Mouse (Mus musculus): ENCODE data around the gene Ttc28. TPM values are rescaled to one million over a fixed set of nuclear protein-coding genes. Genes with fewer than 3 reads are reported as not detected.

Ttc28 gene
- total RNA-seq, 4 experiments from 2014 or later: 9.6 to 13.2 (median 11.1) TPM

DNA sequence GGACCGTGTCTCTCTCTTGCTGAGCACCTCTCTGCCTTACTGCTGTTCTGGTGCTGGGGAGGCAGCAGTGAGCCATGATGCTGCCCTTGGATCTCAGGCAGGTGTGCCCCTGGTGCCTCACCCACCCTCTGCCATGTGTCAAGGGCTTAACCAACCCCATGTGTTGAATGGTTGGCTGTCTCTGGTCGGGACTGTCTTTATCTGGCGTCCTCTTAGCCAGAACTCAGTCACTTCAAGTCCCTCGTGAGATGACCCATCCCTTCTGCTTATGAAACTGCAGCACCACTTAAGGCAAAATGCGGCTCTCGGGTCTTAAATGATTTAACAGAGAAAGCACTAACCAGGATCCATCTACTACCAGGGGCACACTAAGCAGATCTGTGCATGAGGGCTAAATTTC is 283.3 kb downstream of the Ttc28 start:
- DNase-seq (ENCODE audit: low spot score in 2 of 2): no peak

DNA sequence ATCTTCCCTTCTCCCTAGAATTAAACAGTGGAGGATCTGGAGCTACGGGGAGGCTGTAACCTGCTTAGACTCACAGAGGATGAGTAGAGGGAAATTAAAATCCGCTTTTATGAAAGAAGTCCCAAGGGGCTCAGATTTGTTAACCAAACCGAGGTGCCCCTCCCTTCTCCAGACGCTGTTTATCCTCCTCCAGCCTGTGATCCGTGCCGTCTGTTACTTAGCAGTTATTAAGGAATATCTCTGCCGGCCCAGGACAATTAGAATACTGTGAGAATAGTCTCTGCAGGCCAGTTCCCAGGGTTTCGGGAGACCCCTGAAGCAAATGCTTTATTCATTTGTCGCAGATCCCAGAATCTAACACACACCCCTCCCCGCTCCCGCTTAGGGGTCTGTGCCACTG is 283.8 kb downstream of the Ttc28 start:
- DNase-seq (ENCODE audit: low spot score in 2 of 2): no peak

- DNase-seq (ENCODE audit: low spot score in 2 of 2): no peak
These were observed 284.8 kb downstream of the Ttc28 start for GRCm38 (mm10) chr5:111164348-111164920.

GRCm38 (mm10) chr5:111170383-111170782 is 290.8 kb downstream of the Ttc28 start:
- DNase-seq (ENCODE audit: low spot score in 2 of 2): no peak

DNA sequence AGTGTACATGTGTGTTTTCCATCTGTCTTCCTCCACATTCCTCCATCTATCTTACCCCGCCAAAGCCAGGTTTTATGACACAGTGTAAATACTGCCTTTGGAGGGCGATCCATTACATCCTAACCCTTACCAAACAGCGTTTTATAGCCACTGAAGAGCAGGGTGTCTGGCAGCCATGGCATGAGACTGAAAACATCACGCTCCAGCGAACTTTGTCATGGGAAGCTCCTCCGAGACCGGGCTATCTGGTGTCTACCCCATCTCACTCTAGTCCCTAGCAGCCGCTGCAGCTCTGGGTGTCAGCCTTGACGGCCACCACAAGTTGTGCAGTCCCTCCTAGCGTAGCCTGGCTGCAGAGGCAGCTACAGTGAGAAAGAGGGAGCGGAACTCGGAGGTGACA is 295.8 kb downstream of the Ttc28 start:
- no peak for DNase-seq (ENCODE audit: low spot score in 2 of 2)

- DNase-seq (ENCODE audit: low spot score in 2 of 2): no peak
These were observed 296.2 kb downstream of the Ttc28 start for GRCm38 (mm10) chr5:111175842-111176241.

DNA sequence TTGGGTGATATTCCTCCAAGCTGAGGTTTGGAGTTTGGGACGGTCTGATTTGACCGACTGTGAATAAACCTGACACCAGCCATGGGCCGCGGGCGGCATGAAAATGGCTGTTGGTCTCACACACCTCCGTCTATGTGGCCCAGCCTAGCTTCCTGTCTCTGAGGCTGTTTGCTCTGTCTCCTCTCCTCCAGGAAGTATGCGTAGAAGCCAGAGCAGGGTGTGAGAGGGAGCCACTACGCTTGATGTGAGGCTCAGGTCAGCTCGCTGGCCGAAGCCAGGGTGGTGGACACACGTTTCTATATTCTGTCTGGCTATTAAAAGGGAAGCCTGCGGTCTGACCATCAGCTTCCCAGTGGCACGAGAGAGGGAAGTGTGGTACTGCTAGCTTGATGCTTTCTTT is 296.8 kb downstream of the Ttc28 start:
- DNase-seq (ENCODE audit: low spot score in 2 of 2): no peak

- no peak for DNase-seq (ENCODE audit: low spot score in 2 of 2)
These were observed 298.9 kb downstream of the Ttc28 start for GRCm38 (mm10) chr5:111178324-111179076.

DNA sequence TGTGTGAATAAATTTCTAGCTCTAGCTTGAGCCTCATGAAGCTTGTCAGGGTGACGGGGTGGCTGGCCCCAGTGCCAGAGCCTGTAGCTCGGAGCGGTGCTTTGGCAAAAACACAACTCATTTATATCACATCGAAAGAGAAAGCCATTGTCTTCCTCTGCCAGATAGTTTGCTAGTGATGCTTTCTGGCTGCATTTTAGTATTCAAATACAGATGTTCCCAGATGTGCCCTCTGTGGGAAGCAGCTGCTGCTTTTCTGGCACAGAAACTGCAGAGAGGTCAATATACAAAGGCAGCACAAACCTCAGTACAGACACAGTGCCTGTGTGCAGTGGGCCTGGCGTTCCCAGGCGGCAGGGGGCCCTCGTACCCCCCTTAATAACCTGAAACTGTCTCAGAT is 300.0 kb downstream of the Ttc28 start:
- DNase-seq (ENCODE audit: low spot score in 2 of 2): no peak

DNA sequence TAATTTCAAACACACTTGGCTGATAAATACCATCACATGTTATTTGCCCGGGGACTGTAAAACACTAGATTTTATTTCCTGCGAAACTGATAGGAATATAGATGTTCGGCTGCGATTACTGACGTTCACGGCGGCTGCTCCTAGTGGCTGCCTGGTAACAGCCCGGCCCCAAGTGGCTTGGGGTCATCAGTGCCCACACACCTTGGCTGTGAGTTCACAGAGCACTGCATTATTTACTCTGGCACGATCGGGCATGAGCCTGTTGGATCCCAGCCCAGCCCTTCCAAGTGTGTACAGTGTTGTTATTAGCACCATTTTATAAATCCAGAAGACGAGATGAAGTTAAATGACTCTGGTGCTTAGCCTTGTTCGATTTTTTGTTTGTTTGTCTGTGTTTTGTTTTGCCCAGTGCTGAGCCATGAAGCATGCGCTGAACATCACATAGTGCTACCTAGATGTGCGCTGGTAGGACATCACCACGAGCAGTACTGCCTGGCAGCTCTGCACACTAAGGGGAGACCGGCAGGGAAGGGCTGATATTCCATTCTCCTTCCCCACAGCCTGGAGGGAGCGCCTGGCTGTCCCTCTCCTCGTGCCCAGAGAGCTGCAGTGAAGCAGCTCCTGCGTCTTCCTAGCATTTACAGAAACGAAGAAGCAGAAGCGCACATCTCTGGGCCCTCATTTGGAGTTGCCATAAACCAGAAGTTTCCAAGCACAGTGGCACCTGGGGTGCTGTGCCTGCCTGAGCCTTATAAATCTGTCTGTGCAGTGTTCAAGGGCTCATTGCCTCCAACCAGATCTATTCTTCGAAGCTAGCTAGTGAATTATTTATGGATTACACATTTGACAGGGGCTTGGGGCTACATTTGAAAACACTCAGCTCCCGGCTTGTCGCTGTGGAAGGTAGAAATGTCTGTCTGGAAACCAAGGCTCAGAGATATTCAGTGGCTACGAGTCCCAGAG is 300.8 kb downstream of the Ttc28 start:
- DNase-seq (ENCODE audit: low spot score in 2 of 2): no peak

- no peak for DNase-seq (ENCODE audit: low spot score in 2 of 2)
These were observed 301.8 kb downstream of the Ttc28 start for GRCm38 (mm10) chr5:111181204-111181912.

DNA sequence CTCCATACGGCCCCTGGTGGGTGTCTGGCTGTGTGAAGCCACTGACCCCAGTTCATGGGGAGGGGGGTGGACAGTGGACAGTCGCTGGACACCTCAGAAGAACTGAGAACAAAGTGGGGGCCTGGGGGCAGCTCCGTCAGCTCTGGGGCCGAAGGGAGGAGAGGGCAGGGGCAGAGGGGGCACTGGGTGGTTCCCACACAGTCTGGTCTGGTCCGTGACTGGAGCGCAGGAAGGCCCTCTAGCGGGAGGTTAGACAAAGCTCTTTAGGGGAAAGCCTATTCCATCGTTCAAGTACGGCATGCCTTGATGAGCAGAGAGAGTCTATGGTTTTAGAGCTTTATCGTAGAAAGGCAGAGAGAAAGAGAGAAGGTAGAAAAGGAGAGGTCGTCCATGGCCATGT is 307.0 kb downstream of the Ttc28 start:
- DNase-seq (ENCODE audit: low spot score in 2 of 2): no peak

- DNase-seq (ENCODE audit: low spot score in 2 of 2): no peak
These were observed 312.4 kb downstream of the Ttc28 start for GRCm38 (mm10) chr5:111191972-111192371.

- no peak for DNase-seq (ENCODE audit: low spot score in 2 of 2)
These were observed 315.2 kb downstream of the Ttc28 start for GRCm38 (mm10) chr5:111194829-111195228.

DNA sequence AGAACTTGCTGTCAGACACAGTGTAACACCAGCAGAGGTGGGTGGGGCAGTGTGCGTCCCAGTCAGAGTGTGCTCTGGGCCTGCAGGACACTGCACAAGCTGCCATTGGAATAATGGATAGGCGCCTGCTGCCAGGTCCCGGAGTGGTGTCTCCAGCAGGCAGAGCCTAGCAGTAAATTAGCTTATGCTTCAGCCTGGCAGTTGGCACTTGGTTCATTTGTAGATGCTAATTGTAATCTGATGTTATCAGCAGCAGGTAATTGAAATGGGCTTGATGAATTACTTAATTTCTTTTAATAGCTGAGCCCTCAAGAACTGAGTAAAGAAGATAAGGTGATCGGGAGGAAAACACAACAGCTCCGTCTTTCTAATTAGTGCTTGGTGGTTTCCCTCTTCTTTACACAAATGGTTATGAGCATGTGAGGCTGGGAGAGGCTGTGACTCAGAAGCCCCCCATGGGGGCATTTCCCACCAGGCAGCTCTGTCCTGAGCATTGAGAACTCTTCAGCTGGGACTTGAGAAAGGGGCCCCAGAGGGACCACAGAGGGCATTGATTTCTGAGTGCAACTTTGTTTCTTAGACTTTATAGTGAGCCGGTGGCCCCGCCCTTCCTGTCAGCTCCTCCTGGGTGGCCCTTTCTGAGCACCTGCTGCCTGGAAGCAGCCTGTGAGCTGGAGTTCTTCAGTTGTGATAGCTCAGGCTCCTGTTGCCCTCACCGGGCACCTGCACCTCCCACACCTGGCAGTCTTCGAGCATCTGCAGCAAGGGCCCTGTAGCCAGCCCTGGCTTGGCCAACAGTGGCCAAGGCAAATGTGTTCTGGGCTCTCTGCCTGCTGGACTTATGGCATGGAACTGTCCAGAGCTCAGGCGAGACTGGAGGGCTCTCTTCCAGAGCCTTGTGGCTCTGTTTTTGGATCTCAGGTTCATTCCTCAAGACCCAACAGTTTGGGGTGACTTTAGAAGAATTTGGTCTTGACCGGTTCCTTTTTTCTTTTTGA is 316.2 kb downstream of the Ttc28 start:
- DNase-seq (ENCODE audit: low spot score in 2 of 2): no peak

- no peak for DNase-seq (ENCODE audit: low spot score in 2 of 2)
These were observed 318.1 kb downstream of the Ttc28 start for GRCm38 (mm10) chr5:111197727-111198126.

- no peak for DNase-seq (ENCODE audit: low spot score in 2 of 2)
These were observed 320.7 kb downstream of the Ttc28 start for GRCm38 (mm10) chr5:111200167-111200840.

GRCm38 (mm10) chr5:111200915-111201610 is 321.5 kb downstream of the Ttc28 start:
- peak in 1 of 2 experiments; percentile 63 for DNase-seq (ENCODE audit: low spot score in 2 of 2)

DNA sequence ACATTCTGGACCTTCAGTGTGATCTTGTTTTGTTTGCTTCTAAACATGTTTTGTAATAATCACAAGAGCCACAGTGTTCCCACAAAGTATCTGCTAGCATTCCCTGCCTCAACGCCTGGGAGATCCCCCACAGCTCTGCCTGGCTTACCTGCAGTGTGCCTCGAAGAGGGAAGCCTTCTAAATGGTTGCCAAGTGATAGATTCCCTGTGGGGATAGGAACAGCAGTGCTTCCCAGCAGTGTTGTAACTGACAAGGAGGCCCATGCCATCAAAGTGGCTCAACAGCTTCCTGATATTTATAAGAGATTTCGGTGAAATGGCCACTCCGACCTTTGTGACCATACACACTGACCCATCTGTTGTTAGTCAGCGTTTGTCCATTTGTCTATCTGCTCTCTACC is 324.6 kb downstream of the Ttc28 start:
- no peak for DNase-seq (ENCODE audit: low spot score in 2 of 2)

All from left cerebral cortex, adult 8-10 months (tissue).